Mouse (Mus musculus) cerebellum, postnatal 10 days (tissue): ENCODE results near the gene Rbms1.

Source experiments
- DNase-seq, 2 experiments: peaks; one replicate each; pipeline ENCODE4 v3.0.0; 2021; ENCODE audit warnings: mixed read lengths in 2 of 2

The Rbms1 gene

DNA sequence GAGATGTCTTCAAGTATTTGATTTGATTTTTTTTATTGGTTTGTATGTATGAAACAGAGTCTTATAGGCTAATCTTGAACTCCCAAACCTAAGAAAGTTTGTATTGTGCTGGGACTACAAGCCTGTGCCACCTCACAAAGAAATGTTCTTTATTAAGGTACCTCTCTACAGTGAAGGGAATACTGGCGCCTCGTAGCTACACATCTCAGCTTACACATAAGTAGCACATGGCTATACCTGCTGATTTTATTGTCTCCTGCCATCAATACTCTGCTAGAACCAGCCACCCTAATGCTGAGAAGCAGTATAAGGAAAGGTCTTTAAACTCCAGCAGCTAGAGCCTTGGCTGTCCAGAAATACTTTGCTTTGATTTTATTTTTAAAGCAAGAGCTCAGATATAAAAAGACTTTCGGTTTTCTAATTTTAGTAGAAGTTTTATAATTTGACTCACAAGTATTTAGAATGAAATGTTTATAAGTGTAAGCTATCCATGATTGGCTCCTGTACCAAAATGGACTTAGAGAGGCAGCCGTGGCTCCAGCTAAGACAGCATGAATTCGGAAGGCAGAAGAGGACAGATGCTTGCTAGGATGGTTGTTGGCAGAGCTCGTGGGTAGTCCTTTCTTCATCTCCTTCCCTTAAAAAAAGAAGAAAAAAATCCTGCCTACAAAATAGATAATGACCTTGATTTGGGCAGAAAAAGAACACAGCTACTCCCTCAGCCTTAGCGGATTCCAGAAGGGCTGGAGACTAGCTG is 48.3 kb downstream of the Rbms1 start:
- peak; percentile 20 to 21 for DNase-seq

DNA sequence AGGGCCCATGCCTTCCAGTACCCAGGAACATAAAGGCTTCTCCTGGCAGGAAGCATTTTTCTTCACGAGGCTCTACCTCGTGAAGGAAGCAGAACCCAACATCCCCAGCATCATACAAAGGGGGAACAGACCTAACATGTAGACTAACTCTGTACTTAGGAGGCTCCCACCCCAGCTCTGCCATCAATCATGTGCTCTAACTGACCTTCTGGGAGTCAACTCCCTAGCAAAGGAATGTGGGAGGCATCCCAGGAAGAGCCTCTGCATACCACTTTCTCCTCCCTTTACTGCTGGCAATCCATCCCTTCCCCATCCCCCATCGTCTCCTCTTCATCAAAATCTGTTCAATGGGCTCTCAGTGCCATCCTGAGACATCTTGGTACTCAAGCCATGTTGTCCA is 49.7 kb downstream of the Rbms1 start:
- no peak for DNase-seq

DNA sequence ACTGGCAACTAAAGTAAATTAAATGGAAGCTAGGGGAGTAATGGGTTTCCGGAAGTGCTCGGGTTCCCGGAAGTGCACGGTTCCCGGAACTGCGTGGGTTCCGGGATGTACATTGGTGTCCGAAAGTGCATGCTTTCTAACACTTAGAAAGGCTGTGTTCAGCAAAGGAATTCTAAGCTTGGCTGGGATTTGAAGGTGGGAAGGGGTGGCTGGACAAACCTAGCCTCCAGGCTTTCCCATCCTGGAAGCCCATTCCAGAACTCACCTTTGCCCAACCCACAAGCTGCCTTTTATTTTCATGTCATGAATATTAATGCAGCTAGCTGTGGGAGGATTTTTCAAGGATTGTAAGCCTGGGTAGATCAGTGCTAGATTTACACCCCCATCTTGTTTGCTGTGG is 51.3 kb downstream of the Rbms1 start:
- no peak for DNase-seq

DNA sequence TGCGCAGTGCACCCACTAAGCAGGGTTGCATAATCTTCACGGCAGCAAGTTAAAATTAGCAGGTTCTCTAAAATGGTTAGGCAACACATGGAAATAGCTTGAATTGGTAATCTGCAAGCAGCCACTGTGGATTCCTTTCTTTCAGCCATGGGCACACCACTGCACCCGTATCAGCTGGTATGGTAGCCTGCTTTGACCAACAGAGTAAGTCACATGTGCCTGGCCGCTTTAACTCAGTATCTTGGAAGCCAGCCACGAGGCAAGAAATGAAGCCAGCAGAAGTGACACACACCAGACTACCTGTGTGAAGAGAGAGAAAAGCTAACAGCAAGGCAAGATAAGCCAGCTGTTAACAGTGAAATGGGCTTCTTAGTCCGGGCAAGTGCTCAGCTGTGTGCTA is 52.2 kb downstream of the Rbms1 start:
- peak; percentile 76 for DNase-seq

DNA sequence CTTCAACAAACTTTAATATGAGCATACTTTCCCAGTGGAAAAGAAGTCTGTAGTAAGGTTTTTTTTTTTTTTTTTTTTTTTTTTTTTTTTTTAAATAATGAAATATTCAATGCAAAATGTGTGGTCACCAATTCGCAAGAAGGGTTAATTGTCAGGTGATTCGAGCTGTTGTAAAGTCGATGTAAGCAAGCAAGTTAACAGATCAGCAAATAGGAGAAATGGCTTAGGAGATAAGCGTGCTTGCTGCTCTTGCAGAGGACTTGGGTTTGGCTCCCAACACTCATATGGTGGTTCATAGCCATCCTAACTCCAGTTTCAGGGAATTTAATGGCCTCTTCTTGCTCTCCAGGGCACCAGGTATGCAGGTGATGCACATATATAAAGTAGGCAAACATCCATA is 54.4 kb downstream of the Rbms1 start:
- no peak for DNase-seq

DNA sequence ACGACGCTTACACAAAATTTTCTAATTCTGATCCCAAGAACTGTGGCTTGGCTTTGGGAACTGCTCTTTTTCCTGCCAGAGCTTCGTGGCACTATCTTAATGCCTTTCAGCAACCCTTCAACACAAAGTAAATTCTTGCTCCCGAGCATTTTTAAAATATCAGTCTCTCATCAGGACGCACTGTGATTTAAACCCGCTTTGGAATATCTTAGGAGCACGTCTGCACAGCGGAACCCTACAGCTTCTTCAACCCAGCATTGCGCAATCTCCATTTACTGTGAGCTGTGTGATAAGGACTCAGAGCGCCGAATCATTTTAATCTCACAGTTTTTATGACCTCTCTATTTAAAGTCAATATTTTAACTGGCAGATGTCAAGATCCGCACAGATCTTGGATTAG is 54.9 kb downstream of the Rbms1 start:
- DNase-seq = no peak

DNA sequence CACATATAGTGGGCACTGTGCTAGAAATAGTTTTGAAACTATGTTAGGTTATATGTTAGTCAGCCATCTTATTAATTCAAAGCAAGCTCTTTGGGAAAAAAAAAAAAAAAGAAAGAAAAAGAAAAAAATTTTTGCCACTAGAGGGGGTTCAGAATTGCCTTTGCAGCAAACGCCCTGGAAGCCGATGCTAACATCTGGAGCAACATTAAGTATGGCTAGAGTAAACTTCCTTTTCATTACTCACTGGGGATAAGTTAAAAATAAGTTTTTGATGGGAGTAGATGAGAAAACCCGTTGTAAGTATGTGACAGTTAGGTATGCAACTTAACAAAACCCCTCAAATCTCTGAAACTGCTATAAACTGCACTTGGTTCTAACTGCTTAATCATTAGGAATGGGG is 57.7 kb downstream of the Rbms1 start:
- no peak for DNase-seq

DNA sequence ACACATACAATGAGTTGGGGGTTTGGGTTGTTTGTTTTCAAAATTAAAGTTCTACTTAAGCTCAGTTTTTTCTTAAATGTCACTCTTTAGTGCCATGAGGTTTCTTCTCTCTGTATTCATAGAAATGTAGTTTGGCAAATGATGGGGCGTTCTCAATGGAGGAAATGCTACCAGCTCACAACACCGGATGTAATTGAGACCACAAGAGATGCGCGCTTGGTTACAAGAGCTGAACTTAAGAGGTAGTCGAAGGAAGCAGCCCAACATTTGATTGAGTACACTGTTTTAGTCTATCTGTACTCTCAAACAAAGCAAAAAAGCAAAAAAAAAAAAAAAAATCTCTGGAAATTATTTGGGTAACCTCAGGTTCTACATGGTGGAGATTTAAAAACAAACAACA is 58.9 kb downstream of the Rbms1 start:
- DNase-seq = no peak

DNA sequence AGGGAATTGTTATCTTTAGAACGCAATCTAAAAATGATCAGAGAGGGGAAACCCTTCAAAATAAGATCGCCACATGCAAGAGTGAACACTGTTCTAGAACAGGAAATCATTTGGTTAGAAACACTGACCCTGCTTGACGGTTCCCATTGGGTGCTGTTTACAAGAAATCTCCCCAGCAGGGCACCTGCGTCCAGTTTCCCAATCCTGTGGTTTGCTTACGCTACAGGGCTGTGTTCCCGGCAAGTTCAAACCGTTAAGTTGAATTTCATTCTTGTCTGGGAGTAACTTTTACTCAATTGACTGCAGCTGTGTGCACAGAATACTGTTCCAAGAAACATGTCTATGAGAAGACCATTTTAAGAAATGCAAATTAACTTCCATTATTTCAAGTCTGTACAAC is 59.5 kb downstream of the Rbms1 start:
- no peak for DNase-seq

DNA sequence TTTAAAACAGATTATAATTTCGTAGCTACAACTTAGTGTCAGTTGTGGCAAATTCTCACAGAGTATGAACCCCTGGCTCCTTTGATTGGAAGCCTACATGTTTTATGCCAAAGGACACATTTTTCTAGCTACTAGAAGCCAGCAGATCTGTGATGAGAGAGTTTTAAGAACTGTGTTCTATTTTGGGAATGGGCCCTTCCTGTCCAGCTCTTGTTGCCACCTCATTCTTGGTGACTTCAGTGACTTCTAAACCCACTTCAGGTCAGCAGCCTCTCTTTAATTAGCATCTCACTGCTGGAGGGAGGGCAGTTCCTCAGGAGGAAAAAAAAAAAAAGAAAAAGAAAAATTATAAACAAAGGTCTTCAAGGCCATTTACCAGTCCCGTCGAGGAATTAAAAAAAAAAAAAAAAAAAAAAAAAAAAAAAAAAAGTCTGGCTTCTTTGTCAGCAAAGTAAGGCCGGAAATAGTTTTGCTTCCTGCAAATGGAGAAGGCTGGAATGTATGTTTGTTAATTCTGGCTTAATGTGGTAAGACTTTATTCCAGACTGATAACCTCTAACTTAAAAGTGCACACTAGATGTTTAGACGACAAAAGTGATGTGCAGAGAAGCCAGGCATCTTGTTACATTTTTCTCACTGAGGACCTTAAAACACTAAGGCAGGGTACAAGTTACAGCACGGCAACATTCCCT is 60.4 kb downstream of the Rbms1 start:
- DNase-seq = no peak

DNA sequence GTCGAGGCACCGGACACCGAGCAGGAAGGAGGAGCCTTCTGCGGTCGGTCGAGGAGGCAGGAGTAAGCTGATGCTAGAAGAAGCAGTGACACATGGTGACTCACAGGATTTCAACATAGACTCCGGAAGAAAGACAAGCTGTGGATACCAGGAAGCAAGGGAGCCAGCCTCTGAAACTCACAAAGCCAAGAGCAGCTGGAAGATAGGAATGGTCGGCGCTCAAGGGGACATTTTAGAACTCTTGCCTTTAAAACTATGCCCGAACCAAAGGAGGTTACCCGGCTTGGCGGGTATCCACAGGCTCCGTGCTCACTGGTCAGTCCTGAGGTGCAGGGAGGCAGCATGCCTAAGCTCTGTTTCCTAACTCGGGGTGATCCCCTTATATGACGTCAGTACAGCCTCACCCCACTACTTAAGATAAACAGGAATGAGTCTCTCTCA is 61.5 kb downstream of the Rbms1 start:
- no peak for DNase-seq

DNA sequence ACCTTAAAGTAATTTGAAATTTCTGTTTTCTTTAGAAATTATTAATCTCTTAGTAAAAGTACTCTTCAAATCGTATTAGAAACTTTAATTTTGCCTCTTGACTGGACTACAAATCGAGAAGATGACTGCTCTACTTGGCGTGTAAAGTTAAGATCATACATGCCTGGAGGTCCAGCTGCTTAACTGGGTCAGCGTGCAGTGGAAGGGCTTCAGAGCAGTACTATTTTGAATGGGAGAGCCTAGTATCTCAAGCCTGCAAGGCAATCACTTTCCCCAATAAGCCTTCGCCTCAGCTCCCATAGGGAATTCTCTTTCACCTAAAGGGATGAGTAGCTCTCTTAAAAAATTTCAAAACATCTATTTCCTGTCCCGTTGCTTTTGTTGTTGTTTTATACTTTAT is 62.0 kb downstream of the Rbms1 start:
- no peak for DNase-seq

DNA sequence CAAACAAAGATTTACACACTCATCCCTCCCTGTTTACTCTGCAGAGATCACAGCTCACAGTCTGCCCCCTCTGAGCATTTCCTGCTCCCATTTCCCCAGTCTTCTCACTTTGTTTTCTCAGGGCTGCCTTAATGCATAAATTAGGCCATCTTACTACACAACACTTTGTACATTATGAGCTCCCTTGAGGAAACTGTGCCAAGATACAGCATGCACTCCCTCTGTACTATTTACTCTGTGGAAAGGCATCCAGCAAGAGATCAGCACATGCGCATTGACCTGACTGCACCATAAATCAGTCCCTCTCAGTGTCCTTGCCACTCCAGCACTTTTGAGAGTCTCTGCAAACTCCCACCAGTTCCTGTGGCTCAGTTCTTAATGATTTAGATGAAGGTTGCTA is 70.0 kb downstream of the Rbms1 start:
- no peak for DNase-seq

DNA sequence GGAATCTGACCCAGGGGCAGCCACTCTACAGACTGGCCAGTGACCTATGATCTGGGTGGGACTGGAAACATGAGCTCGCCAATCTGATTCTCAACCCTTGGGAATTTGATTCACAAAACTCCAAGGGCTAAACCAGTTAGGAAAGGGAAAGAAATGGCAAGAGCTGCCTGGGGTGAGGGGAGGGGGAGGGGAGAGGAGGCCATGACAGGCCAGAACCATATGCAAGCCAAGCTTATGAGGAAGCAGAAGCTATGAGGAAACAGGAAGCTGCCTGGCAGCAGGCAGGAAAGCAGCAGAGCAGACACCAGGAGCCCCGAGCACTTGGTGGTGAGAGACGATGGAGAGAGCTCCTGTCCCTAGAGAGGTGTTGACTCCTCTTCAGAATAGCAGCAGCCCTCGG is 79.1 kb downstream of the Rbms1 start:
- DNase-seq = no peak

DNA sequence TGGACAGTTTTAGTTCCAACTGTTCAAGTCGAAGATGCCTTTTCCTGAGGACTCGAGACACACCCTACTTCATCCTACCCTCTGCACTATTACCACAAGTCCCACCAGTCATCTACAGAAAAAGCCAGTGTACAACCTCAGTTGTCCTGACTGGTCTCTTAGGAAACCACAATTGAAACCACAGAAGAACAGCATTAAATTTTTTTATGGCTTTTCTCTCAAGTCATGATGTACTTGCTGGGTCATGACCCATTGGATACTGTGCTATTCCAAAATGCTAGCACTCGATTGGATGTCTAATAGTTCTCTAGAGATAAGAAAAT is 80.0 kb downstream of the Rbms1 start:
- no peak for DNase-seq

DNA sequence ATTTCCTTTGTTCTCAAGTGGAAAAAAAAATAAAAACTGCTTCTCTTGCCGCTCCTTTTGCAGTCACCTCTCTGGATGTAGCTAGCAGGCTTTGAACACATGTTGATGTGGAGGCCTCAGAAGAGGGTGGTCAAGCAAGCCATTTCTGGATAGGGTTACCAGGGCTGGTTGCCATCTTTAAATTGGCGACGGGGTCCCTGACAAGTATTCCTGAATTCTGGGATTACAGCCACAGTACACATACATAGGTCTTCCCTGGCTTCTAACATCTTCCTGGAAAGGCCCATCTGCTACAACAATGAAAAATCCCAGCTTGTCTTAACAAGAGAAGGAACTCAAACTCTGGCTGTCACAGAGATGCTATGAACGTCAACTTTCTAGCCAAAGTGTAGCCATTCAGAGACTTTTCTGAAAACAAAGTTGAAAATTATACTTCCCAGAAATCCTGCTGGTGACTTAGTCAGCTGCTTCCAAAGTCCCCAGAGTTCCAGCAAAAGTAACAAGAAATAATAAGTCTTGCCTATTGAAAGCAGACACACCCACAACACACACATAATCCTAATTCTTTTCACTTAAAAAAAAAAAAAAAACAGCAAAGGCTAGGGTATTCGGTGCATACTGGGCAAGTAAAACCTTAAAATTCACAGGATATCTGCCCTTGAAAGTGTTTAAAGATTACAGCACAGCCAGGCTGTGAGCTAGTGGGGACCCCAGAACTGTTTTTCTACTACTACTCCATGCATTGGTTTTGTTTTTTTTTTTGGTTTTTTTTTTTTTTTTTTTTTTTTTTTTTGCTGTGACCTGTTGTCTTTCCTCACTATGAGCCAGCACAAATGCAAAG is 80.6 kb downstream of the Rbms1 start:
- DNase-seq = no peak

DNA sequence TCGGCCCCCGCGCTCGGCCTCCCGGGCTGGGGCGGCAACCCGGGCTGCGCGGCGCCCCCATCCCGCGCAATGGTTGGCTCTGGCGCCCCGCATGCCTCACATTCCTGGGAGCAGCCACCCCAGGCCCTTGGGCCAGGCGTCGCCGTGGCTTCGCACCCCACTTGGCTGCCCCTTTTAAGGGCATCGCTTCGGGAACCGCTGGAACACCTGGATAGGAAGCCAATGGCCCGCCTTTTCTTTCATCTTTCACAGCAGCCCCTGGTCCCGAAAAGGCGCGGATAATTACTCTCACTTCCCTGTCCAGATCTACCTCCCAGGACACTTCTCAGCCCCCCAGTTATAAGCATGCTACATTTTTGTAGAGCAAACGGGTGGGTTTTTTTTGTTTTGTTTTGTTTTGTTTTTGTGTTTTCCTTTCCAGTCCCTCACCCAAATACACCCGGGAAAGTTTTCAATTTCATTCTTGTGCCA is 81.4 kb downstream of the Rbms1 start:
- no peak for DNase-seq

DNA sequence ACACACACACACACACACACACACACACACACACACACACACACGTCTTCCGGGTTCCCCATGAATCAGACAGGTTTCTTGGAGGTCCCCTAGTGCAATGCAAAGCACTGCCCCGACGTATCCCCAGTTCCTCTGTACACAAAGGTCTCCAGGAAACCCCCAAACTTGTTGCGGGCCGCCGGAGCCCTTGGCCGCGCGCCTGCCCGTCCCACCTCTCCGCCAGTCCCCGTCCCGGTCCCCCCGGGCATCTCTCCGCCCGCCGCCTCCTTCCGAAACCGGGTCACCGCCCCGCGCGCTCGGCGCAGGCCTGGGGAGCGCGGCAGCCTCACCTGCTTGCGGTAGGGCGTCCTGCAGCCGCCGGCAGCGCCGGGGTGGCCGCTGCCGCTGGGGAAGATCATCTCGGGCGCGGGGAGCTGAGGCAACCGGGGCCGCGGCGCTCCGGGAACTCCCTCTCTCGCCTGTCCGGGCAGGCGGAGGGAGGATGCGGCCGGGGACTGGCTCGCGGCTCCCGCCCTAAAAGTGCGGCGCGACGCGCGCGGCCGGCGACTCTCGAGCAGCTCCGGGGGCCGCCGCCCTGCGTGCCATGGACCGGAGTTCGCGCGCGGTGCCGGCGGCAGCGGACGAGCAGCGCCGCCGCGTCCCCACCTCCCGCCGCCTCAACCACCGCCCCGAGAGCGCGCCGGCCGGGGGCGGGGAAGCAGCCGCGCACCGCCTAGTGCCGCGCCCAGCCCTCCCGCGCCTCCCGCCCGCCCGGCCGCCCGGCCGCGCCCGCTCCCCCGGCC is 82.0 kb downstream of the Rbms1 start:
- peak; percentile 61 to 75 for DNase-seq

DNA sequence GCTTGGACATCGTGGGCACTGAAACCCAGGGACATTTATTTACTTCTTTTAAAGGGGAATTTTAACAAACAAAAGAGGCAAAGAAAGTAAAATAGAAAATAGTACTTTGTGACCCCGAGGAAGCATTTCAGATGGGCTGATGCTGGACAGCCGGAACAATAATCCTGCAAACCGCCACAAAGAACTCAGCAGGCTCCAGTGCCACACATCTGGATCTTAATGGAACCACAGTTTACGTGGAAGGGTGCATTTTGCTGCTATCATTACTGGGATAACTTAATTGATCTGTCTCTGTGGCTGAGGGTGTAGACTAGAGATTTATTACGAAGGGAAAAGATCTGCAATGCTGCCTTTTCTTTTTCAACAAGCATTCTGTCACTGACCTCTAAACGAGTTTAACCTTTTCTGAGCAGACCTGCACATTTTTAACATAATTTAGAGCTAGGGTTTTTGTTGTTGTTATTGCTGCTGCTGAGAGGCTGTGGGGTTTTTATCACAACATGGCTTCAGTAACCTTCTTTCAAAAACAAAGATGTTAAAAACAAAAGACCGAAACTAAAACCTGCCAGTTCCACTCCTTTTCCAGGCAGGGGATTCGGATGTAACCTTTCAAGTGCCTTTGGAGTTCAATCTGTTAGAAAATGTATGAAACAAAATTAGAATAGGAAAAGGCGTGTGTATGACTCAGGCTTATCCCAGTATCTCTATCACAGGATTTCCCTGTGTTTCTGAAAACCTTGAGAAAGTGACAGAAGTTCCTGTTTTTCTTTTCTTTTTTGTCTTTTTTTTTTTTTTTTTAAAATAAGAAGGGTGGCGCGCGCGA is 82.8 kb downstream of the Rbms1 start:
- no peak for DNase-seq

DNA sequence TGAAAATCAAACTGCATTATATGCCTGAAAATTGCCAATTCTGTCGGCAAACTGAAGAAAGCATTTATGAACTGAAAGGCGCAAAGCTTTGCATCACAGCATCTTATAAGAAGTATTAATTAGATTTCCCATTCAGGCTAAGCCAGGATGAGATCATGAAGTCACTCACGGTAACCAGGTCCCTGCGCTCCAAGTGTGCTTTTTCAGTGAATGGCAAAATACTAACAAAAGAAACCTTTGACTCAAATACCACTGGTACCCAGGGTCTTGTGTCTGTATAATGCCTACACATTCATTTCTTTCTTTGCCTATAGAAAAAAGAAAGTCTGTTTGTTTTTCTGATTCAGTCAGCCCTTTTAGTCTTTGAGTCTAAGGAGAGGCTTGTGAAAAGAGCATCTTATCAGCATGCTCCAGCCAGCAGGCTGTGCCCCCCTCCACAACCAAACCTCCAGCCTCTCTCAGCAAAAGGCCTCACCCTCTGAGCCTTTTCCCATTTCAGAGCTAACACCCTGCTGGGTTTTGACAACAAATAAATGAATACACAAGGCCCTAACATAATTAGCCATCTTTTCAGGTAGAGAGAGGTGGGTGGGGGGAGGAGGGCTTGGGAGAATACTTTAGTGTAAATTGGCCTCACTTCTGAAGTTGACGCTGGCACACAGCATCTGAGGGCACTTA is 83.7 kb downstream of the Rbms1 start:
- DNase-seq = no peak
